Mouse (Mus musculus) retina, postnatal 1 day (tissue): Measurements from ENCODE around the gene Cldn7.
"Not testable (repeated sequence)": the region's sequence is repeated elsewhere in the genome, so short reads cannot be mapped to it uniquely, and the experiment has no call there.

Experiments used
- DNase-seq: peaks from one replicate; pipeline ENCODE4 v3.0.0-alpha.2; 2012

Gene Cldn7

GRCm38 (mm10) chr11:69964650-69965270, at the start of gene Cldn7:
Gene Cldn7 (plus strand): TSS chr11:69964779.
- no peak for DNase-seq

GRCm38 (mm10) chr11:69914917-69915430, 49.6 kb upstream of the Cldn7 start:
- no peak for DNase-seq

GRCm38 (mm10) chr11:69915667-69916627, 48.6 kb upstream of the Cldn7 start:
- DNase-seq: no peak

- not testable (repeated sequence) for DNase-seq
These were observed 47.8 kb upstream of the Cldn7 start for GRCm38 (mm10) chr11:69916652-69917378.

- no peak for DNase-seq
These were observed 47.1 kb upstream of the Cldn7 start for GRCm38 (mm10) chr11:69917379-69917948.

- DNase-seq: no peak
These were observed 46.5 kb upstream of the Cldn7 start for GRCm38 (mm10) chr11:69918118-69918517.

- DNase-seq: no peak
These were observed 45.5 kb upstream of the Cldn7 start for GRCm38 (mm10) chr11:69919053-69919452.

GRCm38 (mm10) chr11:69919661-69920265, 44.8 kb upstream of the Cldn7 start:
- peak; percentile 85 for DNase-seq

- DNase-seq: peak; percentile 8
These were observed 44.1 kb upstream of the Cldn7 start for GRCm38 (mm10) chr11:69920266-69921031.

GRCm38 (mm10) chr11:69921114-69922011, 43.2 kb upstream of the Cldn7 start, which contains the start of gene Eif5a:
Gene Eif5a (minus strand): TSS chr11:69921958.
- DNase-seq: peak; percentile 100

GRCm38 (mm10) chr11:69922012-69922756, 42.4 kb upstream of the Cldn7 start:
- DNase-seq: no peak

GRCm38 (mm10) chr11:69922796-69923195, 41.8 kb upstream of the Cldn7 start:
- no peak for DNase-seq

GRCm38 (mm10) chr11:69927501-69927900, 37.1 kb upstream of the Cldn7 start:
- no peak for DNase-seq

- no peak for DNase-seq
These were observed 34.9 kb upstream of the Cldn7 start for GRCm38 (mm10) chr11:69929712-69930111.

GRCm38 (mm10) chr11:69930176-69930575, 34.4 kb upstream of the Cldn7 start:
- DNase-seq: not testable (repeated sequence)

GRCm38 (mm10) chr11:69930967-69931537, 33.5 kb upstream of the Cldn7 start:
- no peak for DNase-seq

- DNase-seq: no peak
These were observed 32.8 kb upstream of the Cldn7 start for GRCm38 (mm10) chr11:69931769-69932168.

GRCm38 (mm10) chr11:69932254-69932653, 32.3 kb upstream of the Cldn7 start:
- DNase-seq: peak; percentile 19

GRCm38 (mm10) chr11:69933066-69933465, 31.5 kb upstream of the Cldn7 start:
- DNase-seq: no peak
